Mouse (Mus musculus) cerebellum, adult 2 months (tissue): ENCODE results near the gene Pink1. TPM values are rescaled to one million over a fixed set of nuclear protein-coding genes. Genes with fewer than 3 reads are reported as not detected.
A peak's percentile ranks its signal among the peaks of the same experiment; 100 is the strongest.

Source experiments
- DNase-seq, 2 experiments: peaks; one replicate each; pipeline ENCODE4 v3.0.0; 2021
- H3K27ac ChIP-seq: fragments of 200-500 bp; 2 replicates; pipeline ENCODE4 v1.5.1; 2012; ENCODE audit warnings: low read length, control low read depth, inconsistent platforms; ENCODE audit not compliant: insufficient read depth
- H3K27me3 ChIP-seq: fragments of 200-500 bp; 2 replicates; pipeline ENCODE4 v1.6.1; 2012; ENCODE audit warnings: inconsistent platforms, mild to moderate bottlenecking, low read length, moderate library complexity; ENCODE audit not compliant: control insufficient read depth, insufficient read depth
- H3K4me1 ChIP-seq: fragments of 200-500 bp; 2 replicates; pipeline ENCODE4 v1.6.1; 2011; ENCODE audit warnings: low read length; ENCODE audit not compliant: control insufficient read depth, insufficient read depth
- H3K4me3 ChIP-seq: fragments of 200-500 bp; replicated peaks from 2 replicates; pipeline ENCODE3; 2011; ENCODE audit warnings: mild to moderate bottlenecking, low read depth, low read length, control low read depth; ENCODE audit not compliant: insufficient read depth
- CTCF ChIP-seq: fragments of 200-500 bp; IDR thresholded peaks from 2 replicates; pipeline ENCODE4 v1.5.1; 2011; ENCODE audit warnings: low read depth, mild to moderate bottlenecking, control low read depth, low read length, moderate library complexity, borderline replicate concordance; ENCODE audit not compliant: insufficient read depth
- POLR2A ChIP-seq: fragments of 200-500 bp; IDR thresholded peaks from 2 replicates; pipeline ENCODE4 v1.6.1; 2011; ENCODE audit warnings: low read length, control low read depth, borderline replicate concordance; ENCODE audit not compliant: insufficient read depth
- WGBS: fragments of 180-500 bp; shearing (Covaris S2); methylation state at CpG from one replicate; pipeline ENCODE4 v1.1.7; 2018; 5-methylcytosine and 5-hydroxymethylcytosine counted together
- polyA plus RNA-seq: library from polyadenylated mRNA; depleted of rRNA; stranded (reverse); fragments of >200 nt; gene quantifications from 2 replicates; pipeline ENCODE4 v1.2.3, GENCODE M21; 2012

Pink1 gene
- polyA plus RNA-seq, 1 experiment, result 437 TPM

GRCm38 (mm10) chr4:138318509-138319266, 7.4 kb downstream of the Pink1 start:
- TF ChIP-seq CTCF (peak; percentile 80), POLR2A (no peak)
- Histone ChIP-seq H3K4me3 (no peak overlapping the region), H3K4me1 (peaks cover 4% of the 10 kb centered on the region), H3K27ac (no peak overlapping the region), H3K27me3 (no peaks in the 10 kb centered on the region)
- peak; percentile 45 to 70 for DNase-seq
- whole genome bisulfite sequencing, result 50% methylated on average over 6 of the region's 6 CpGs

GRCm38 (mm10) chr4:138316369-138316768, 9.7 kb downstream of the Pink1 start:
- Histone ChIP-seq H3K4me3 (no peak overlapping the region), H3K4me1 (no peaks in the 10 kb centered on the region), H3K27me3 (no peaks in the 10 kb centered on the region), H3K27ac (no peak overlapping the region)
- WGBS, result 94% methylated on average over 6 of the region's 6 CpGs
- TF ChIP-seq POLR2A (no peak), CTCF (peak; percentile 20; the same call in 1 of the 2 replicates)
- DNase-seq, result no peak

DNA sequence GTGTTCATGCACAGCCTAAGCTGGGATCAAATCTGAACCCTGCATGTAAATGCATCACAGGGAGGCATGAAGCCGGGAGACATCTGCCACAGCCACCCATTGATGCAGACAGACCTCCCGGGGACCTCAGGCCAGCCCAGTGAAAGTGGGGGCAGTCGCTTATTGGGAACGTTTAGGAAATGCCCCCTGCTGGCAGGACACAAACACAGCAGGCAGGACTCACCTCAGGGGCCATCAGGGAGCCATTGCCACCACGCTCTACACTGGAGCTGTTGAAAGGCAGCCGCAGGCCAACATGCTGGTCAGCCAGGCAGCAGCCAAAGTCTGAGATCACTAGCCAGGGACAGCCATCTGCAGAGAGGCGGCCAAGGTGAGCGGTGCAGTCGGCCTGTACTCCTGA, 10.3 kb downstream of the Pink1 start:
- no peaks in the 10 kb centered on the region for H3K27me3 ChIP-seq
- no peak overlapping the region for H3K4me3 ChIP-seq
- TF ChIP-seq POLR2A, result no peak
- TF ChIP-seq CTCF, result no peak
- WGBS, result 29% methylated on average over 9 of the region's 9 CpGs
- no peaks in the 10 kb centered on the region for H3K4me1 ChIP-seq
- DNase-seq, result no peak
- no peak overlapping the region for H3K27ac ChIP-seq

DNA sequence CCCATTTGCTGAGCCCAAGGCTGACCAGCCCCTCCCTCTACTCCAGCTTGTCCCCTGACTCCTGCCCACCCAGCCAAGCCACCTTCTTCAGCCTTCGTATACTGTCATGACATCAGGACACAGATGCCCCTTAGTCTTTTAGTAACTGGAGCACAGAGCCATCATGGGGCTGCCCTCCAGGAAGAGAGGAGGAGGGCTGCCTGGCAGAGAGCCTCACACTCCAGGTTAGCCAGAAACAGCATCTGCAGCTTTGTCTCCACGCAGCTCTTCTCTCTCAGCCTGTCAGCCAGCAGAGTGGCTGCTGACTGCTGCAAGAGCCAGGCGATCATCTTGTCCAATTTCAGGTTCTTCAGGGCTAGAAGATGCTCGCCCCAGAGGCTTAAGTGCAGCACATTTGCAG, 12.3 kb downstream of the Pink1 start:
- Histone ChIP-seq H3K4me3 (no peak overlapping the region), H3K4me1 (no peaks in the 10 kb centered on the region), H3K27me3 (no peaks in the 10 kb centered on the region), H3K27ac (no peak overlapping the region)
- 30% methylated on average over 4 of the region's 4 CpGs for WGBS
- DNase-seq, result no peak
- TF ChIP-seq POLR2A (no peak), CTCF (no peak)

DNA sequence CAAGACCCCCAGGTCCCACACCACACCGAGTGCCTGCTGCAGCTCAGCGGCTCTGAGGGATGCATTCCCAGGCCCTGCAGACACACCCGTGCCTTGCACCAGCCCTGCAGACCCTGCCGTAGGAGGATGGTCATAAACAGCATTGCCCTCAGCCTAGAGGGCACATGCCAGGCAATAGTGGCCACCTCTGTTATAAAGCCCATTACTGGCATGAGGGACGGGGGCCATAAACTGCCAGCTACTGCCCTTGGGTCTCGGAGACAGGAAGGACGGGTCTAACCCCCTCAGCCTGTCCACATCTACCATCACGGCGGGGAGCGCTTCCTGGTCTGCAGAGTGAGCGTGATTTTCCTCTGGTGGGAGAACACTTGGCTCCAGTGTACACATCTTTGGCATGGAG, 13.1 kb downstream of the Pink1 start:
- Histone ChIP-seq H3K27ac (no peak overlapping the region), H3K4me3 (no peak overlapping the region), H3K4me1 (no peaks in the 10 kb centered on the region), H3K27me3 (no peaks in the 10 kb centered on the region)
- TF ChIP-seq CTCF (no peak), POLR2A (no peak)
- DNase-seq, result no peak
- 84% methylated on average over 11 of the region's 11 CpGs for WGBS

- Histone ChIP-seq H3K27me3 (no peaks in the 10 kb centered on the region), H3K27ac (no peak overlapping the region), H3K4me1 (peaks cover 4% of the 10 kb centered on the region; the same call in 1 of the 2 replicates), H3K4me3 (no peak overlapping the region)
- no peak for TF ChIP-seq POLR2A
- TF ChIP-seq CTCF, result no peak
- DNase-seq, result no peak
- WGBS, result 82% methylated on average over 3 of the region's 3 CpGs
Observed at GRCm38 (mm10) chr4:138312105-138312504, 14.0 kb downstream of the Pink1 start.

DNA sequence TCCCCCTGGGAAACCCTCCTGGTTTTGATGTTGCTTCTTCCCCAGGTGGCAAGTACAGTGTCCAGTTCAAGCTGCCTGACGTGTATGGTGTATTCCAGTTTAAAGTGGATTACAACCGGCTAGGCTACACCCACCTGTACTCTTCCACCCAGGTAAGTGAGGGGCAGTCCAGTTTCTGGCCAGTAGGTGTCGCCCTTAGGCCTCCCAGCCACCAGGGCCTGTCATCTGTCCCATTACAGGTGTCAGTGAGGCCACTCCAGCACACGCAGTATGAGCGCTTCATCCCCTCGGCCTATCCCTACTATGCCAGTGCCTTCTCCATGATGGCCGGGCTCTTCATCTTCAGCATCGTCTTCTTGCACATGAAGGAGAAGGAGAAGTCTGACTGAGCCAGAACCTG, 14.5 kb downstream of the Pink1 start:
- Histone ChIP-seq H3K27ac (no peak overlapping the region), H3K4me3 (no peak overlapping the region), H3K4me1 (peaks cover 4% of the 10 kb centered on the region; the same call in 1 of the 2 replicates), H3K27me3 (no peaks in the 10 kb centered on the region)
- WGBS, result 47% methylated on average over 8 of the region's 8 CpGs
- TF ChIP-seq CTCF (peak; percentile 93), POLR2A (no peak)
- peak; percentile 56 to 73 for DNase-seq

GRCm38 (mm10) chr4:138310311-138310910, 15.7 kb downstream of the Pink1 start:
- no peak for DNase-seq
- 88% methylated on average over 19 of the region's 19 CpGs for WGBS
- Histone ChIP-seq H3K27ac (no peak overlapping the region), H3K4me1 (peaks cover 6% of the 10 kb centered on the region), H3K4me3 (no peak overlapping the region), H3K27me3 (no peaks in the 10 kb centered on the region)
- TF ChIP-seq CTCF, result no peak
- no peak for TF ChIP-seq POLR2A
